In genomic region chr3:121531370-121532148, GRCm38 (mm10) we compare ENCODE assay signal across 8 mouse cellular contexts. TPM values are rescaled to one million over a fixed set of nuclear protein-coding genes. Genes with fewer than 3 reads are reported as not detected.
DNase-seq lines count a peak whose midpoint lies in the region; ATAC-seq lines count a peak whose summit lies in the region.

No protein-coding gene starts in this region.

- DNase-seq in heart, adult 8-10 months (ENCODE audit: low spot score): peak; percentile 28
- no peak for DNase-seq in heart, postnatal 36 days
- peak; percentile 25 for DNase-seq in urinary bladder, postnatal 25 days (ENCODE audit: low spot score)
- no peak for DNase-seq in right cerebral cortex, postnatal 14 days
- DNase-seq in right cerebral cortex, postnatal 4 days: no peak

- no peaks in the 10 kb centered on the region for H3K9me3 ChIP-seq in embryonic facial prominence, embryonic 15.5 days (replicated peaks)
- H3K9me3 ChIP-seq in hindbrain, embryonic 16.5 days (ENCODE audit: control insufficient read depth, low read length): no peaks in the 10 kb centered on the region
- H3K9me3 ChIP-seq in lung, embryonic 16.5 days (ENCODE audit: control insufficient read depth, low read length): no peaks in the 10 kb centered on the region

- H3K36me3 ChIP-seq in embryonic facial prominence, embryonic 15.5 days: no peaks in the 10 kb centered on the region
- no peaks in the 10 kb centered on the region for H3K36me3 ChIP-seq in hindbrain, embryonic 16.5 days (ENCODE audit: control insufficient read depth, insufficient read depth, low read length)
- no peaks in the 10 kb centered on the region for H3K36me3 ChIP-seq in lung, embryonic 16.5 days (ENCODE audit: control insufficient read depth, insufficient read depth, low read length)

- peaks cover 11% of the 10 kb centered on the region for H3K27me3 ChIP-seq in embryonic facial prominence, embryonic 15.5 days
- H3K27me3 ChIP-seq in hindbrain, embryonic 16.5 days (replicated peaks; ENCODE audit: control insufficient read depth, insufficient read depth, low read length): no peaks in the 10 kb centered on the region
- no peaks in the 10 kb centered on the region for H3K27me3 ChIP-seq in lung, embryonic 16.5 days (ENCODE audit: control insufficient read depth, insufficient read depth, low read depth, low read length)

- intact Hi-C loops in heart, postnatal 36 days (cut with DNase I): loop anchor here (10.0 kb wide), 1 partner anchor 353 kb away; no protein-coding TSS in a partner anchor

- 49% methylated on average over 16 of the region's 16 CpGs for WGBS in embryonic facial prominence, embryonic 15.5 days
- 51% methylated on average over 16 of the region's 16 CpGs for WGBS in hindbrain, embryonic 16.5 days
- 27% methylated on average over 16 of the region's 16 CpGs for WGBS in lung, embryonic 16.5 days

- no peak overlapping the region for H3K27ac ChIP-seq in embryonic facial prominence, embryonic 15.5 days (replicated peaks)
- H3K27ac ChIP-seq in hindbrain, embryonic 16.5 days (ENCODE audit: low read depth, low read length): no peak overlapping the region
- H3K27ac ChIP-seq in lung, embryonic 16.5 days (ENCODE audit: low read length): peak overlapping the region; percentile 95

- ATAC-seq in embryonic facial prominence, embryonic 15.5 days (ENCODE audit: insufficient number of reproducible peaks, low FRiP score, low TSS enrichment, low read depth): 0 out of 2 replicates have a peak, but pooled peaks have one; percentile 13
- ATAC-seq in hindbrain, embryonic 16.5 days: no peak
- peak; percentile 74 for ATAC-seq in lung, embryonic 16.5 days (ENCODE audit: low read depth)

- peak overlapping the region; percentile 48 for H3K4me2 ChIP-seq in embryonic facial prominence, embryonic 15.5 days (replicated peaks)
- peak overlapping the region; percentile 55 for H3K4me2 ChIP-seq in hindbrain, embryonic 16.5 days (ENCODE audit: low read length)
- H3K4me2 ChIP-seq in lung, embryonic 16.5 days (ENCODE audit: low read depth, low read length): peak overlapping the region; percentile 58

- peak overlapping the region; percentile 26 for H3K4me3 ChIP-seq in embryonic facial prominence, embryonic 15.5 days (replicated peaks)
- H3K4me3 ChIP-seq in hindbrain, embryonic 16.5 days (ENCODE audit: low read length): peak overlapping the region; percentile 35
- peak overlapping the region; percentile 47 for H3K4me3 ChIP-seq in lung, embryonic 16.5 days (ENCODE audit: low read length)

- peaks cover 17% of the 10 kb centered on the region for H3K4me1 ChIP-seq in embryonic facial prominence, embryonic 15.5 days
- peaks cover 6% of the 10 kb centered on the region for H3K4me1 ChIP-seq in hindbrain, embryonic 16.5 days (ENCODE audit: control insufficient read depth, insufficient read depth, low read depth, low read length)
- H3K4me1 ChIP-seq in lung, embryonic 16.5 days (replicated peaks; ENCODE audit: control insufficient read depth, insufficient read depth, low read length): peaks cover 33% of the 10 kb centered on the region

- no peak overlapping the region for H3K9ac ChIP-seq in embryonic facial prominence, embryonic 15.5 days
- H3K9ac ChIP-seq in hindbrain, embryonic 16.5 days (ENCODE audit: low read depth, low read length): peak overlapping the region; percentile 47
- peak overlapping the region; percentile 60 for H3K9ac ChIP-seq in lung, embryonic 16.5 days (ENCODE audit: low read length)

RNA-seq across cellular contexts. Expression of gene Slc44a3, which starts 0.6 kb away (rescaled TPM):
- under 1 TPM in 1 of 4 experiments, not detected in 3; 0.17 TPM for total RNA-seq in heart, adult 8-10 months (2022)
- under 1 TPM in 1 of 2 experiments, not detected in 1; 0.22 TPM for total RNA-seq in heart, postnatal 36 days (2021)
- 4.4 and 6.2 TPM in 2 replicates for polyA plus RNA-seq in embryonic facial prominence, embryonic 15.5 days (2015; fragmentation: Nextera tagmentation; extraction: Ambion mirVana)
- 0.51 and 0.59 TPM in 2 replicates for polyA plus RNA-seq in hindbrain, embryonic 16.5 days (2015; fragmentation: Nextera tagmentation; extraction: Ambion mirVana)
- polyA plus RNA-seq in lung, embryonic 16.5 days (2015; fragmentation: Nextera tagmentation; extraction: Ambion mirVana): 24.4 and 28.1 TPM in 2 replicates

Comparison
In these comparisons a context has a peak if more than half of its experiments do, and no peak if none do; other contexts are left out.
1. DNase-seq: peak in heart, adult 8-10 months (single experiment) and urinary bladder, postnatal 25 days (single experiment); none in heart, postnatal 36 days (0 of 2), right cerebral cortex, postnatal 14 days (single experiment) and right cerebral cortex, postnatal 4 days (single experiment).
2. Peak in every context shown above with its lines, with median percentiles within 50 percentile points of each other: H3K4me2 ChIP-seq and H3K4me3 ChIP-seq.